Mouse (Mus musculus) limb, embryonic 14.5 days (tissue): Measurements from ENCODE around the gene Tinagl1. TPM values are rescaled to one million over a fixed set of nuclear protein-coding genes. Genes with fewer than 3 reads are reported as not detected.

Source experiments
- ATAC-seq: fragments of 200-750 bp; cut with Nextera tagmentation; 2 replicates; pipeline ENCODE4 v1.8.0; 2017; ENCODE audit warnings: low read depth, moderate number of reproducible peaks, moderate TSS enrichment; ENCODE audit not compliant: low FRiP score
- DNase-seq: peaks from one replicate; pipeline ENCODE4 v3.0.0-alpha.2; 2015; ENCODE audit warnings: low spot score
- H3K27ac ChIP-seq: fragments of 300-500 bp; sonication (generic); replicated peaks from 2 replicates; pipeline ENCODE4 v1.5.1; 2014; ENCODE audit warnings: low read depth, mild to moderate bottlenecking, low read length, moderate library complexity, mixed read lengths
- H3K27me3 ChIP-seq: fragments of 300-500 bp; sonication (generic); 2 replicates; pipeline ENCODE4 v1.6.1; 2014; ENCODE audit warnings: low read length, mixed read lengths; ENCODE audit not compliant: control insufficient read depth, insufficient read depth
- H3K36me3 ChIP-seq: fragments of 300-500 bp; sonication (generic); 2 replicates; pipeline ENCODE4 v1.6.1; 2014; ENCODE audit warnings: mild to moderate bottlenecking, low read length, moderate library complexity, mixed read lengths; ENCODE audit not compliant: control insufficient read depth, insufficient read depth
- H3K4me1 ChIP-seq: fragments of 300-500 bp; sonication (generic); 2 replicates; pipeline ENCODE4 v1.6.1; 2014; ENCODE audit warnings: antibody characterized with exemption, low read length, mixed read lengths; ENCODE audit not compliant: control insufficient read depth, insufficient read depth
- H3K4me2 ChIP-seq: fragments of 300-500 bp; sonication (generic); replicated peaks from 2 replicates; pipeline ENCODE4 v1.6.1; 2014; ENCODE audit warnings: low read depth, mild to moderate bottlenecking, low read length, moderate library complexity; ENCODE audit not compliant: severe bottlenecking
- H3K4me3 ChIP-seq: fragments of 300-500 bp; sonication (generic); replicated peaks from 2 replicates; pipeline ENCODE4 v1.5.1; 2014; ENCODE audit warnings: low read length
- H3K9ac ChIP-seq: fragments of 300-500 bp; sonication (generic); 2 replicates; pipeline ENCODE4 v1.6.1; 2014; ENCODE audit warnings: mild to moderate bottlenecking, low read depth, low read length, moderate library complexity; ENCODE audit not compliant: severe bottlenecking
- H3K9me3 ChIP-seq: fragments of 300-500 bp; sonication (generic); 2 replicates; pipeline ENCODE4 v1.6.1; 2016; ENCODE audit warnings: low read length; ENCODE audit not compliant: control insufficient read depth
- POLR2A ChIP-seq: fragments of 200-500 bp; IDR thresholded peaks from 2 replicates; pipeline ENCODE4 v1.8.0; 2012; ENCODE audit warnings: inconsistent platforms, mild to moderate bottlenecking, moderate library complexity, borderline replicate concordance; ENCODE audit not compliant: insufficient read depth, insufficient read length; ENCODE audit errors: extremely low read depth
- whole genome bisulfite sequencing: fragments of 180-500 bp; shearing (Covaris S2); extraction: QIAGEN DNeasy Blood & Tissue Kit; methylation state at CpG from one replicate; pipeline ENCODE4 v1.1.7; 2014; 5-methylcytosine and 5-hydroxymethylcytosine counted together
- polyA plus RNA-seq, 2 experiments: library from polyadenylated mRNA; depleted of rRNA in 1 of 2; stranded (reverse) in 1 of 2; unstranded in 1 of 2; fragments of >200 nt; fragmentation: Nextera tagmentation in 1 of 2; extraction: Ambion mirVana in 1 of 2; gene quantifications; 2 replicates each; pipeline versions ENCODE4 v1.2.1 to v1.2.3; 2012 to 2014

Tinagl1 gene
- polyA plus RNA-seq, 2 experiments: 13.6 to 19.9 TPM

DNA sequence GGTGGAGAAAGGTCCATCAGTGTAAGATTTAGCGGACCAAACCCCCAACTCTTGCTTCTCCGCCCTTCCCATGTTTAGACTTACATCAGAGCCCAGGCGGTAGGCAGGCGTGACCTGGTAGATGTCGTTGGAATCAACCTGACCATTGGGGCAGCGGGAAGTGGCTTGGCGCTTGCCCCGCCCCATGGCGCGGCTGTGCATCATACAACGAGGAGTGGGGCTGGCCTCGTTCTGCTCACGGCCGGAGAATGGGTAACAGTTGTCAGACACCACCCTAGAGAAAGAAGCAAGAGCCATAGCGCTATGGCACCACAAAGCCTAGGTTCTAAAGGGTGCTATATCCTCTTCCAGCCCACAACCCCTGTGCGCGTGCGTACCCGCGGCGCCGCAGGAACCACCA lies 7.6 kb downstream of the Tinagl1 start:
- no peak overlapping the region for H3K4me3 ChIP-seq
- H3K4me1 ChIP-seq: peaks cover 46% of the 10 kb centered on the region
- WGBS: 54% methylated on average over 22 of the region's 22 CpGs

DNA sequence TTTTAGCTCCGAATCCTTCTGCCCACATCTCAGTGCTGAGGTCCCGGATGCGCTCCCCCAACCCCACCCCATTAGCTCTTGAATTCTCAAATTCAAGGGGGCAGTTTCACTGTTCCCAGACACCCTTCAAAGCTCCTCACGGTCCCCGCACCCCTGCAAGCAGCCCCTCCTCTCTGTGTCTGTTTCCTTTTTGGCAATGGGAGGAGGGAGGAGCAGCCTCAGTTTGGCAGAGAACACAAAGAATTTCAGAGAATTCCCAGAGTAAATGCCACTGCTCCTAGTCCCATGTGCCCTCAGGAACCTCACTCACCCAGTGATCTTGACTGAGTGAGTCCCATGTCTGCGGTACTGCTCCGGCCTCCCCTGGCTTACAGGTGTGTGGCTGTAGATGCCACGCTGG lies 8.3 kb downstream of the Tinagl1 start:
- Histone ChIP-seq H3K27ac (no peak overlapping the region), H3K36me3 (no peaks in the 10 kb centered on the region), H3K4me3 (no peak overlapping the region), H3K9me3 (no peaks in the 10 kb centered on the region), H3K4me1 (peaks cover 39% of the 10 kb centered on the region), H3K9ac (no peak overlapping the region; the same call in 1 of the 2 replicates), H3K27me3 (no peaks in the 10 kb centered on the region), H3K4me2 (no peak overlapping the region)
- no peak for DNase-seq
- 72% methylated on average over 8 of the region's 8 CpGs for WGBS
- no peak for TF ChIP-seq POLR2A
- ATAC-seq: no peak

More for the DNA sequence above, 7.6 kb downstream of the Tinagl1 start:
- no peak for TF ChIP-seq POLR2A
- Histone ChIP-seq H3K4me2 (peak overlapping the region; percentile 21; the same call in 1 of the 2 replicates), H3K36me3 (no peaks in the 10 kb centered on the region), H3K27me3 (no peaks in the 10 kb centered on the region), H3K9me3 (no peaks in the 10 kb centered on the region), H3K9ac (no peak overlapping the region), H3K27ac (no peak overlapping the region)
- ATAC-seq: no peak
- no peak for DNase-seq

GRCm38 (mm10) chr4:130166061-130166460 lies 8.9 kb downstream of the Tinagl1 start:
- no peak overlapping the region for H3K27ac ChIP-seq
- no peak overlapping the region; the same call in 1 of the 2 replicates for H3K9ac ChIP-seq
- H3K4me2 ChIP-seq: no peak overlapping the region
- no peak overlapping the region for H3K4me3 ChIP-seq
- no peaks in the 10 kb centered on the region for H3K27me3 ChIP-seq
- peaks cover 34% of the 10 kb centered on the region for H3K4me1 ChIP-seq
- H3K9me3 ChIP-seq: no peaks in the 10 kb centered on the region
- no peaks in the 10 kb centered on the region for H3K36me3 ChIP-seq
- no peak for DNase-seq
- TF ChIP-seq POLR2A: no peak
- ATAC-seq: no peak
- 67% methylated on average over 18 of the region's 18 CpGs for WGBS

DNA sequence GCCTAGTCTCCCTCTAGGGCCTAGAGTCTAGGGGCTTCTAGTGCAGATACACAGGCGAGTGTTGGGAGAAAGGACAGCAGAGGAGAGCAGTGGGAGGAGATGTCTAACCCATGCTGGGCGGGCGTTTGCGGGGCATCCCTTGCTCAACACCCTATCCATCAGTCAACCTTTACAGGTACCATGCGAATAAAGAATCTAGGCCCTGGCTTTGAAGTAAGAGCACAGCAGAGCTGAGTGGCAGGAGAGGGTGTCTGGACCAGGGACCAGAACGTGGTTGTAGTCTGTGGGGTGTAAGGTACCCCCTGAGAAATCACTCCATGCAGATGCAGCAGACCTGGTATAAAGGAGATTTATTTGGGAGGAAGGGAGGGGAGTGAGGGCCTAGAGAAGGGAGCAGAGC lies 10.8 kb downstream of the Tinagl1 start:
- no peaks in the 10 kb centered on the region for H3K36me3 ChIP-seq
- H3K27me3 ChIP-seq: no peaks in the 10 kb centered on the region
- H3K4me1 ChIP-seq: peaks cover 34% of the 10 kb centered on the region
- H3K9ac ChIP-seq: no peak overlapping the region
- H3K4me3 ChIP-seq: no peak overlapping the region
- TF ChIP-seq POLR2A: no peak
- no peak overlapping the region for H3K27ac ChIP-seq
- WGBS: 79% methylated on average over 6 of the region's 6 CpGs
- ATAC-seq: no peak
- H3K4me2 ChIP-seq: no peak overlapping the region
- DNase-seq: no peak
- H3K9me3 ChIP-seq: no peaks in the 10 kb centered on the region

- no peaks in the 10 kb centered on the region for H3K9me3 ChIP-seq
- H3K4me1 ChIP-seq: peaks cover 32% of the 10 kb centered on the region
- no peak overlapping the region for H3K27ac ChIP-seq
- H3K4me3 ChIP-seq: peak overlapping the region; percentile 10; the same call in 1 of the 2 replicates
- H3K27me3 ChIP-seq: no peaks in the 10 kb centered on the region
- H3K36me3 ChIP-seq: no peaks in the 10 kb centered on the region
- ATAC-seq (no peak), DNase-seq (no peak)
- peak overlapping the region; percentile 41 for H3K4me2 ChIP-seq
- 7% methylated on average over 19 of the region's 20 CpGs for WGBS
- H3K9ac ChIP-seq: peak overlapping the region; percentile 34
- TF ChIP-seq POLR2A: no peak
These were observed 11.5 kb downstream of the Tinagl1 start for GRCm38 (mm10) chr4:130163391-130163861.

- no peaks in the 10 kb centered on the region for H3K36me3 ChIP-seq
- H3K27me3 ChIP-seq: no peaks in the 10 kb centered on the region
- no peak for ATAC-seq
- H3K9ac ChIP-seq: no peak overlapping the region
- H3K27ac ChIP-seq: no peak overlapping the region
- no peak overlapping the region for H3K4me2 ChIP-seq
- DNase-seq: no peak
- WGBS: 38% methylated on average over 4 of the region's 4 CpGs
- TF ChIP-seq POLR2A: no peak
- no peaks in the 10 kb centered on the region for H3K9me3 ChIP-seq
- H3K4me3 ChIP-seq: no peak overlapping the region
- H3K4me1 ChIP-seq: peaks cover 20% of the 10 kb centered on the region
These were observed 13.6 kb downstream of the Tinagl1 start for GRCm38 (mm10) chr4:130161349-130161748.
